Mouse (Mus musculus): ENCODE results near the gene Bco2. TPM values are rescaled to one million over a fixed set of nuclear protein-coding genes. Genes with fewer than 3 reads are reported as not detected.
A peak's percentile ranks its signal among the peaks of the same experiment; 100 is the strongest.

The Bco2 gene
- total RNA-seq, 2 experiments from 2014 or later: 0.20 to 0.89 TPM

DNA sequence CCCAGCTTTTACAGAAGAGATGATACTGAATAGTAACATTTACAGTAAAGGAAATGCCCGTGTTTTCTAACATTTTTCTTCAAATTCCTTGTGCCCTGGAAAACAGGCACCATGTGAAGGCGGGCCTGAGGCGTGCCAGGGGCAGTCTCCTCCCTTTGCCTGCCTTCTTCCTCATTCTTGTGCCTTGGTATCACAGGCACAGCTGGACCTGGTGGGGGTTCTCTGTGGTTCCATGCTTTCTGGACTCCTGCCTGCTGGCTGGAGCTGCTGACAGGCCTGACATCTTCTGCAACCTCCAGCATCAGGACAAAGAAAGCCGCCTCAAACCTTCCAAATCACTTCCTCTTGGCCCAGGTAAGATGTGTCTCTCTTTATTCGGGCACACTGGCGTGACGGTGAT is 10.2 kb upstream of the Bco2 start:
- no peak for ATAC-seq (replicated peaks; ENCODE audit: low FRiP score, low TSS enrichment, poor library complexity, severe bottlenecking)

DNA sequence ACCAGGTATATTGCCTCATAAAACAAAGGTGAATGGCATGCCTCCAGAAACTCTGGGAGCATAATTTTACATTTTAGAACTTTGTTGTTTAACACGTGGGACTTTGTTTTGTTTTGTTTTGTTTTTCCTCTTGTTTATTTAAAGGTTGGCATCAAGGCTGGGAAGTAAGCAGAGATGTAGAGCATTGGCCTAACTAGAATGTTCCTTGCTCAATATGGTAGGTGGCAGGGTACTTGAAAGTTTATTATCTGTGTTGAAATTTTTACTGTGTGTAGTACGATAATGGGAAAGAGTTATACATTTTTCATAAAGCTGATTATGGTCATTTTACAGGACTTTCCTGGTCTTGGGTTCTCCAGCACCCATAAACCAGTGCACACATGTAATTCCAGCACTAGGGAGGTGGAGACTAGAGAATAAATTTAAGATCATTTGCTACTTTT is 7.0 kb upstream of the Bco2 start:
- no peak for ATAC-seq (replicated peaks; ENCODE audit: low FRiP score, low TSS enrichment, poor library complexity, severe bottlenecking)

DNA sequence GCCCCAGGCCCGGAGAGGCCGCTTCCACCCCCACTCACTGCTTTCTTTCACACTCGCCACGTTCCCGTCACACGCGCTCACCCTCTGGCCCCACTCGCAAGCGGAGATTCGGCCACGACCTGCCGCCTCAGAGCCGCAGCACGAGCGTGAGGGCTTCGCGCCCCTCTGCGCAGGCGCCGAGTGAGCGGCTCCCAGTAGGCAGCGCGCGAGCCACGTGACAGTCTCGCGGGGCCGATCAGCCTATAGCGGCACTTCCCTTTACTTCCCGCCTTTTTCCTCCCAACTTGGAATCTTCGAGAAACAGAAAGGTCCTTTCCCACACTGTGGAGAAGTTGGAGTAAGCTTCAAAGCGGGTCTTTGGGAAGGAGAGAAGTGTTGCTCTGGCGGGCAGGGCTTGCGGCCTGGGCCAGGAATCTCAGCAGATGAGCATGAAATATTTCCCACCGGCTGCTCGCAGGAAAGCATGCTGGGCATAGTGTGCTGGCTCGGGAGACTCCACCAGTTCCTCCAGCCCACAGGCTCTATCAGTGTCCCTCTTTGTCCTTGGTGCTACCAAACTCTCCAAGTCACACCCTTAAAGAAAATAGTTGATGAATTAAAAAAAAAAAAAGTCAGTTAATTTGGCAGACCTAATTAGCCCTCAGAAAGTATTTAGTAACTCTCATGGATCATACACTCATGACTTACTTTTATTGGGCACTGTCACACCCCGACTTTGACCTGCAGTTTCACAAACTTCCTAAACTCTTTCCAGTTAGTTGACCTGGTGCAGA is 6.3 kb upstream of the Bco2 start, which contains the start of gene Tex12:
Tex12 (minus strand) TSS at position 181 of the 773 bp plus-strand sequence.
- ATAC-seq (replicated peaks; ENCODE audit: low FRiP score, low TSS enrichment, poor library complexity, severe bottlenecking): no peak

DNA sequence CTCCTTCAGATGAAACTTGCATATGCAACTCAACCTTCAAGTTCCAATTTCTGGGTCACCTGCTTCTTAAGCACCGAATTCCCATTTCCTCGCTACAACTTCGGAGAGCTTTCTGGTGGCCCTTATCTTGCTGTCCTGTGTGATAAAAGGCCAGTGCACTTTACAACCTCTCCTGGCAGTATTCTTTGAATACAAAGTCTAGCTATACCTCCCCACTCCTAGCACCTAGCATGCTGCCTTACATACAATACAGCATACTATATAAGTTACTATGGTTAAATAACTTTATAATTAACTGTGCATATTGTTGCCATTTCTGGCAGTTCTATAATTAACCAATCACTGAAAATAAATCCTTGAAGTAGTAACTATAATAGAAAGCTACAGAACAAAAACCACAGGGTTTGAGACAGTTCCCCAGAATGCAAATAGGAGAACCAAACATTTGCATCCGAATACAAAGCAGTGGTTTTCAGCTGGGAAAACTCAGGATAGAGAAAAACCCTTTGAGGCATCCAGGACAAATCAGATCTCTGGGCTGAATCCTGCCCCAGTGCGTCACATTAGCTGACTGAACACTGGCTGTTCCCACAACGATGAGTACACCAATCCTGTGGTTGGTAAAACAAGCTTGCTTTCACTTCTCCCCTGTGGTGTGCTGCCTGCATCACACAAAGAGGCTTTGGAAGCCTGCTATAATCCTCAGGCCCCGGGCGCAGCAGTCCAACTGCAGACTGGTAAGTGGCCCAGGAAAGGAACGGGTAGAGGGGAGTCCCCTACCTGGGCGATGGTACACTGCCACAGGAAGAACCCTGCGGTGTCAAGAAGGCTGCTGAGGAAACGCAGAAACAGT is 514 bp downstream of the Bco2 start, which contains the start of gene Il18:
Il18 (plus strand) TSS at position 587 of the 853 bp plus-strand sequence.
- no peak for ATAC-seq (replicated peaks; ENCODE audit: low FRiP score, low TSS enrichment, poor library complexity, severe bottlenecking)

DNA sequence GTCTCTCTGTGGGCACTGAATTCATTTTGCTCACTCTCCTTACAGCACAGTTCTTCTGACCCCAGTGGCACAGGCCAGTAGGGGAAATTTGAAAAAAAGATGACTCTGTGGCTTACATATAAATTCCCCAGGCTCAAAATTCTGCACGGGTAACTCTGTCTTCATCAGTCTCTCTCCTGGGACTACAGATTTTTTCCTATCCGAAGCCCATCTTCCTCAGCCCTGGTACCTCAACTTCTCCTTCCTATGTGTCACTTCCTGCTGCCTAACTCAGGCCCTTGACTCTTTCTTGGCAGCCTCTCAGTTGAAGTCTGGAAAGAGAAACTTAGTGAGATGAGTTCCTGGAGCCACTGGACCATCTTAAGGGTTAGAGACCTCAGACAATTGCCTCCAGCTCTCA is 1.4 kb downstream of the Bco2 start:
- no peak for ATAC-seq (replicated peaks; ENCODE audit: low FRiP score, low TSS enrichment, poor library complexity, severe bottlenecking)

DNA sequence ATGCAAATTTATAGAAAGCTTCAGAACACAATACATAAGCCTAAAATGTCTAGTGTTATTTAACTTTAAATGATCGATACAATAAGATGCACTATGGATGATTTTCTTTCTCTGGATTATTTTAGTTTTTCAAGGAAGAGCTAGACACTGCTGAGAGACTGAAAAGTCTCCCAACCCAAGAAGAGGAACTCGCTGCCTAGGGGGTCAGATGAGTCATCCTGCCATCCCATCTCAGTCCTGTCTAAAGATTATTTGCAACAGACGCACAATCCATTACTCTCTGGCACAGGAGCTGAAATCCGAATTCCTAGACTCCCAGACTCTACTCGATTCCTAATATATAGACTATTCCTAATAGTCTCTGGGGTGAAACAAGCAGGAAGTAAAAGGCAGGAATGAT is 2.8 kb downstream of the Bco2 start:
- no peak for ATAC-seq (replicated peaks; ENCODE audit: low FRiP score, low TSS enrichment, poor library complexity, severe bottlenecking)

DNA sequence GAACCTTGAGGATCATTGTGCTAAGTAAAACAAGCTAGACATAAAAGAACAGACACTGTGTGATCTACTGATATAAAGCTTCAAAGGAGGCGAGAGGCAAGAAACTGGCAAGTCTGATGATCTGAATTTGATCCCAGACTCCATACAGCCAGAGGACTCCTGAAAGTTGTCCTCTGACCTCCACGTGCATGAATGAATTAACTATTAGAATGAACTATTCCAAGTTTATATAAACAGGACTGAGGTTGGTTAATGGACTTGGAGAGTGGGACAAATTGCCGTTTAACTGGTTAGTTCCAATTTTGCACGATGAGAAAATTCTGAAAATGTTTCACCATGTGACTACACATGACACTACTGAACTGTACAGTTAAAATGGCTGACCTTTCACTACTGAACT is 6.0 kb downstream of the Bco2 start:
- ATAC-seq (replicated peaks; ENCODE audit: low FRiP score, low TSS enrichment, poor library complexity, severe bottlenecking): no peak

DNA sequence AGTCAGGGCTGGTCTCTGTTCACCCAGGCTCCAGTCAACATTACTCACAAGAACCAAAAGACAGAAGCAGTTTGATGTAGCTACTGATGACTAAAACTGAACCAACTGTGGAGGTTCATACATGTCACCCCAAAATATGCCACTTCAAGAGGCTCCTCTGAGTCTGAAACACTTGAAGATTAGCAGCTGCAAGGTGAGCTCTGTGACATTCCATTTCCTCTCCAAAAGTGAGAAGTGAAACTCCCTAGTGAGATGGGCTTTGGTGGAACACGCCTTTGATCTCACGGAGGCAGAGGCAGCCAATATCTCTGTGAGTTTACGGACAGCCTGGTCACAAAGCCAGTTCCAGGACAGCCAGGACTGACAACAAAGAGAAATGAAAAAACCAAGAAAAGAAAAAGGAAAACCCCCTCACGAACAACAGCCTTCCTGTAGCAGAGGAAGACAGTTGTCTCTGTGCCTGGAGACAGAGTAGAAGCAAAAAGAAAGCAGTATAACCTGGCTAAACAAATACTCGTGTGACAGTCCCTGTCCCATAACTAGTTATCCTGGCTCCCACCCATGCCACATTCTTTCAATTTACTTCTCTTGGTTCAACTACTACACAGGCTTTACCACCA is 7.0 kb downstream of the Bco2 start:
- no peak for ATAC-seq (replicated peaks; ENCODE audit: low FRiP score, low TSS enrichment, poor library complexity, severe bottlenecking)

DNA sequence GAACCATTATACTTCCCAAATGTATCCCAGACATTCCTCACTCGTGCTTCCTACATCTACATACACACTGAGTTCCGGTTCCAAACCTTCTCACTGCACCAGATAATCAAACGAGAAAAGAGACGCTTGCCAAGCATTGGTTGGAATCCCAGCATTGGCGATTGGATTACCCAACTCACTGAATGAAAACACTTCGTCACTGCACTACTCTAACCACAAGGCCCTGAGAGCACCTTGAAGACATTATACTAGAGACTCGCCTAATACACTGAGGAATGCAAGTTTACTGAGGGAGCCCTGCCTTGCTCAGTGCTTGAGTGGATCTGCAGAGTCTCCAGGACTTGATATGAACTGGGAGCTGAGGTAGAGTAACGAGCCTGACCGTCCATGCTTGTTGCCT is 12.6 kb downstream of the Bco2 start:
- no peak for ATAC-seq (replicated peaks; ENCODE audit: low FRiP score, low TSS enrichment, poor library complexity, severe bottlenecking)

DNA sequence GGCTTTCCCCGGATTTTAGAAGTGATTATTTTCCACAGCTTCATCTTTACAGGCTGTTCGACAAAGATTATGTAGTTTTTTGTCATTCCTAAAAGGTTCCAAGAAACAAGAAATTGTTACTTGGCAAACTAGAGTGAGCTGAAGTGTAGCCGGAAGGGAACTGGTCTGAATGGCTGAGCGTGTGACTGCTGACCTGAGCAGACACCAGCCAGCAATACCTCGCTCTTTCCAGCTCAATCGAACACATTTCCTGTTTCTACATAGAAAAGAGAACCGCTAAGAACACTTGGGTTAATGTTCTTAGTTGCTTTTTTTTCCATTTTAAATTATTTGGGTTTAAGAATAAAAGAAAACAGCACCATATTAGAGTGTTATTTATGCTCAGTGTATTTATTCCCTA is 14.8 kb downstream of the Bco2 start:
- ATAC-seq (replicated peaks; ENCODE audit: low FRiP score, low TSS enrichment, poor library complexity, severe bottlenecking): no peak

DNA sequence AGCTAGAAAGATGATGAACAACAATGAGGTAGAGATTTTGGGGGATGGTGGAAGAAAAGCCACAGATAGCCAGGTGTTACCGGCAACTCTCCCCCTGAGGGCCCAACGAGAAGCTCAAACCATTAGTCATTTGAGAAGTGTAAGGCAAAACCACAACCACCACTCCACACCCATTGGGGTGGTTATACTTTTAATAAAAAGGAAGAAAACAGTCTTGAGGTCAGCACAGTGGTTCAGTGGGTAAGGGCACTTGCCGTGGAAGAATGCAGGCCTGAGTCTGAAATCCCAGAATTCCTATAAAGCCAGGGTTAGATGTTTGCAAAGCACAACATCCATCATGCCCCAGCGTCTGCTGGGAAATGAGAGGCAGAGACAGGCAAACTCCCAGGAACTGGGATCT is 17.7 kb downstream of the Bco2 start:
- no peak for ATAC-seq (replicated peaks; ENCODE audit: low FRiP score, low TSS enrichment, poor library complexity, severe bottlenecking)

DNA sequence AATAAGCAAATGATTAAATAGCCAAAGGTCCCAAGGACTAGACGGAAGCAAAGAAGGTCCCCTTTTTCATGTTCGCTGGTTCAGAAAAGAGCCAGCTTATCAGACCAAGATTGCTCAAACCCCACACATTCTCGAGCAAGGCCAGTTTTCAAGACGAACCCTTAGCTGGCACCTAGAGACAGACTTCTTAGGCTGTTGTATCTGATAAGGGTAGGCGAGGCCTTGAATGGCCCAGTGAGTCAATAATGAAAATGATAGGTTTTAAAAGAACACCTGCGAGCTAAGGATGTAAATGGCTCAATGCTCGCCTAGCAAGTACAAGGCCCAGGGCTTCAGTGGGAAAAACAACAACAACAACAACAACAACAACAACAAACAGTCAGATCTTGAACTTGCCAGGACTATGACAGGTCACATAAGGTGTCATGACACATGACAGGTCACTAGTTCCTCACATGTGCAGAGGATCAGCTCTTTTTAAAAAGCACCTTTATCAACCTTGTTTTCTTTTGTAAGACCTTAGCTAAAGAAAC is 18.3 kb downstream of the Bco2 start:
- no peak for ATAC-seq (replicated peaks; ENCODE audit: low FRiP score, low TSS enrichment, poor library complexity, severe bottlenecking)

DNA sequence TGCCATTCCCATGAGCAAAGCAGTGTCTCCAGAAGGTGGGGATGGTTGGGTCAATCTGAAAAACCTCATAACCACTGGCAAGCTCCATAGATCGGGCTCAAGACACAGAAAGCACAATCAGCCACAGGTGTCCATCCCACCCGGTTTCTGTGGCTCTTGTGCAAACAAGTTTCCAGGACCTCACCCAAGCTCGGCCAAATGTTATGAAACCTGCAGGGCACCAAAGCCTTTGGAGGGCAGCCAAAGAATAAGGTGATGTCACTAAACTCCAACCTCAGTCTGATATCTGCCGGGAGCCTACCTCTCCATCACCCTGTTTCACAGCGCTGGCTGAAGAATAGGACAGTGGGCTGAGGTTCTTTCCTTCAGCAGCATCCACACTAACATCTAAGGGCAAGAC is 19.1 kb downstream of the Bco2 start:
- ATAC-seq (replicated peaks; ENCODE audit: low FRiP score, low TSS enrichment, poor library complexity, severe bottlenecking): no peak

DNA sequence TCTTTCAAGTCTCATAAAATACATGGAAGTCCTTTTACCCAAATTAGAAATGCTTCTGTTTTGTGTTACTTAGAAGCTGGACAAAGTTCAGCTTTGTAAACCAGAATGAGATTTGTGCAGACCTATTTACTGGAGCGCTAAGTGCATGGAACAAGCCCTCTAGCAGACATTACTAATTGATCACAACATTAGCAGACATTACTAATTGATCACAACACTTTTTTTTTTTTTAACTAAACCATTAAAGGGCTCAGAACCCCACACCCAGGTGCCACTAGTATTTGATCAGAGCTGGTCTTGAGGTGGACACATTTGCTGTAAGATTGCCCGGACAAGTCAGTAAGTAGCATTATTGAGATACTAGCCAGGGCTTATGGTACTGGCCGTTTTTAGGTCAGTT is 21.2 kb downstream of the Bco2 start:
- peak; percentile 36; the same call in 1 of the 2 replicates for ATAC-seq (replicated peaks; ENCODE audit: low FRiP score, low TSS enrichment, poor library complexity, severe bottlenecking)

DNA sequence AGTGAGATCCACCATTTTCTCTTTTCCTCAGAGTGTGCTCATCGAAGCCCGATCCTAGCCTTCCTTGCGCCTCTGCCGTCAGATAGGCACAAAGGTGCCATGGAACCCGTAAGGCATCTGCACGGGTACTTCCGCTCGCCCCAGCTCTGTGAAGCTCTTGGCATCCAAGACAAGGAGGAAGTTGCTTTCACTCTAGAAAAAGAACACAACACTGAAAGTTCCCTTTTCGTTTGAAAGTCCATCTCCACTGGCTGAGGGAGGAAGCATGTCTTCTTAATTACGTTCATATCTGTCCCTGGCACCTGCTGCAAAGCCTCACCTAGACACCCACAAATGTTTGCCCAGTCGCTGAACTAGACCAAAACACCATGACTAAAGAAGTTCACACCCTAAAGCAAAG is 21.7 kb downstream of the Bco2 start:
- ATAC-seq (replicated peaks; ENCODE audit: low FRiP score, low TSS enrichment, poor library complexity, severe bottlenecking): peak; percentile 58

DNA sequence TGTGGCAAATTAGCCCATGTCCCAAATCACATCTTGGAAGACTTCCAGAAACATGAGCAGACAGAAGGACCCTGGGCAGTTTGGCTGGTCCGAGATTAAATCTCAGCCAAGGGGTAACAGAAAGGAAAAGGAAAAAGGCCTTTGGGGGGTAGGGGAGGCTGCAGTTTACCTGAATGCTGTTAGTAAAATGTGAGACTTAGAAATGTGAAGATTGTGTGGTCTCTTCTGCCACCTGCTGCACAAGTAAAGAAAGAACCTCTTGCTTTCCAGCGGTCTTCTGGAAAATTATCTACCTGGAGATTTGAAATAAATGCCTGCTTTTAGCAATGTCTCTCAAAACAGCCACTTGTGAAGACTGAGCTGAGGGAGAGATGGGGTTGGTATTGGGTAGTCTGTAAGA is 24.1 kb downstream of the Bco2 start:
- no peak for ATAC-seq (replicated peaks; ENCODE audit: low FRiP score, low TSS enrichment, poor library complexity, severe bottlenecking)

DNA sequence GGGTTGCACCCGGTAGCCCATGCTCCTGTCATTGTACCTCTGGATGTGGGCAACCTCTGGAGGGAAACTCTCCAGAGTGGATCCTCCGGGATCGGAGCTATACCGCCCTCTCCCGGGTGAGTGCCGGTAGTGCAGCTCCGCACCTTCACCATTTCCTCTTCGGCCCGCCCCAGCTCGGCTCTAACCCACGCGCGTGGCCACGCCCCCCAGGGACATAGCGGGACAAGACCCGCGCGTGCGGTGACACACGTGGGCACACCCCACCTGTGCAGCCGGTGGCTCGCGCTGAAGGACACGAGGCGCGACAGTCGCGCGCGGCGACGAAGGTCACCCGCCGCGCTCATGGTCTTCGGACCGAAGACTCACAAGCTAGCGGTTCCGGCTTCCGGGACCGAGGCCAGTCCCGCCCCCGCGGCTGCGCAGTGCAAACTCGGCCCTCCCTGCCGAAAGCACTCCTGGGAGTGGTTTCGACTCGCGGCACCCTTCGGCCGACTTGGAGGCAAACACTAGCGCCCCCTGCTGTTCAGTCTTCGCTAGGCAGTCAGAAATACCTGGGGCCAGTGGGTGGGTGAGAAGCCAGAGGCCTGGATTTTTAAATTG is 26.6 kb downstream of the Bco2 start, which contains the start of gene Pts:
Pts (minus strand) TSS at position 432 of the 600 bp plus-strand sequence.
- ATAC-seq (replicated peaks; ENCODE audit: low FRiP score, low TSS enrichment, poor library complexity, severe bottlenecking): peak; percentile 82

DNA sequence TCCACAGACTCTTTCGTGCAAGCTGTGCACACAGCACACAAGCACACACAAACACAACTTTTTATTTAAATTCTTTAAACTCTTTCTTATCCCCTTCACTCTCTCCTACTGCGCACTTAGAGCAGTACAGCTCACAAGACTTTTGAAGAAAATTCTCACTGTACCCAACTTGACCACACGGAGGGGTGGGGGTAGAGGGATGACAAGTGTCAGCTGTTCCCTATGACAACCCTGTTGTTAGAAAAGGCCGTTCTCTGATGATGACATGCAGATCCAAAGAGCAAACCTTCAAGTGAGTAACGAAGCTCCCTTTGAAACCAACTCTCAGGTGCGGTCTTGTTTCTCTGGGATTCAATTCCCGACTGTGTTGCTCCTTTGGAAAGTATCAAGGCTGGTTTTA is 27.1 kb downstream of the Bco2 start:
- ATAC-seq (replicated peaks; ENCODE audit: low FRiP score, low TSS enrichment, poor library complexity, severe bottlenecking): peak; percentile 65

DNA sequence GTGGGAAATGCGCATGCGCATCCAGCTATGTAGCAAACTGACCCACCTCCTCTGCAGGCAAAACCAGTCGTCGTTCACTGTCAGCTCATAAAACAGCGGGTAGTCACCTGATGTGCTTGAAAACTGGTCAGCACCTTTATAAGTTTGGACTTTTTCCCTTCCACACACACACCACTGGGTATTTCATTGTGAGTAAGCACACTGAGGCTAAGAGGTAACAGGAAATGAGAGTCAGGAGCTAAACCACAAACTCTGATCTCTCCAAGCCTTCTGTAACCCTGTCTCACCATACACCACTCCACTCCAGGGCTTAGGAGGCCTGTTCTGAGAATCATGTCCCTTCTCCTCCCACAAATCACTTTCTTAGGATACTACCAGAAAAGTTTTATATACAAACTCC is 29.4 kb downstream of the Bco2 start:
- no peak for ATAC-seq (replicated peaks; ENCODE audit: low FRiP score, low TSS enrichment, poor library complexity, severe bottlenecking)
